In genomic region chr8:3237319-3237718, GRCm38 (mm10) we compare ENCODE assay signal across 13 mouse cellular contexts. TPM values are rescaled to one million over a fixed set of nuclear protein-coding genes. Genes with fewer than 3 reads are reported as not detected.
A peak's percentile ranks its signal among the peaks of the same experiment; 100 is the strongest.
DNase-seq lines count a peak whose midpoint lies in the region; ATAC-seq and TF ChIP-seq lines count a peak whose summit lies in the region.
"Had no signal": no experiment of that assay in that cellular context is flagged by ENCODE, and none has a peak within 500 bp of the region (broad histone marks: within the 10 kb centered on the region; RNA-seq: fewer than 3 reads in every experiment).

No protein-coding gene starts in this region.

- no peak overlapping the region; the same call in 1 of the 2 replicates for H3K27ac ChIP-seq in liver, adult 2 months (replicated peaks; ENCODE audit: insufficient read depth, low read depth, low read length)
- H3K27ac ChIP-seq in heart, postnatal 0 days (ENCODE audit: low read depth) = peak overlapping the region; percentile 91
- no peak overlapping the region for H3K27ac ChIP-seq in intestine, postnatal 0 days (ENCODE audit: low read depth, low read length)
- H3K27ac ChIP-seq: hindbrain, postnatal 0 days; macrophage had no signal

- no peak overlapping the region for H3K4me3 ChIP-seq in liver, adult 2 months (ENCODE audit: insufficient read depth, low read depth, low read length)
- no peak overlapping the region for H3K4me3 ChIP-seq in heart, postnatal 0 days (ENCODE audit: low read depth, low read length)
- H3K4me3 ChIP-seq in intestine, postnatal 0 days (ENCODE audit: low read depth, low read length) = no peak overlapping the region

- TF ChIP-seq EP300 in heart, postnatal 0 days (IDR thresholded peaks at IDR 0.05; ENCODE audit: low read depth) = peak; percentile 76

- WGBS in liver, adult 2 months = 29% methylated on average over 5 of the region's 5 CpGs
- WGBS in heart, postnatal 0 days = 18% methylated on average over 5 of the region's 5 CpGs
- 48% methylated on average over 5 of the region's 5 CpGs for WGBS in intestine, postnatal 0 days

- no peak overlapping the region for H3K9ac ChIP-seq in liver, adult 2 months (ENCODE audit: low read depth, low read length)
- 0 out of 2 replicates have a peak overlapping the region, but pooled peaks have one; percentile 2 for H3K9ac ChIP-seq in heart, postnatal 0 days (replicated peaks; ENCODE audit: low read depth, low read length)
- H3K9ac ChIP-seq in intestine, postnatal 0 days (ENCODE audit: low read depth, low read length) = no peak overlapping the region

- H3K4me1 ChIP-seq in liver, adult 2 months (ENCODE audit: control insufficient read depth, insufficient read depth, low read length) = peaks cover 57% of the 10 kb centered on the region
- peaks cover 48% of the 10 kb centered on the region for H3K4me1 ChIP-seq in heart, postnatal 0 days (ENCODE audit: control insufficient read depth, insufficient read depth)
- H3K4me1 ChIP-seq in intestine, postnatal 0 days (replicated peaks; ENCODE audit: control insufficient read depth, insufficient read depth, low read length) = 0 out of 2 replicates have a peak, but pooled peaks cover 4% of the 10 kb centered on the region

- DNase-seq in liver, adult 2 months (ENCODE audit: extremely low read depth, low read depth, low spot score) = peak; percentile 63
- DNase-seq in liver (no peak), adipocyte (ENCODE audit: low spot score) (peak; percentile 83)
- peak; percentile 72 for DNase-seq in gastrocnemius, postnatal 25 days
- DNase-seq in heart, postnatal 0 days (ENCODE audit: low spot score) = peak; percentile 71
- DNase-seq in cerebellum, postnatal 4 days (ENCODE audit: low spot score in 2 of 2) = no peak
- DNase-seq in kidney, adult 18-20 months = no peak
- DNase-seq: left cerebral cortex, postnatal 4 days; thymus, postnatal 36 days had no signal

- no peak for TF ChIP-seq POLR2A in liver, adult 2 months (IDR thresholded peaks at IDR 0.05; ENCODE audit: extremely low read depth, insufficient read depth, low read length)

- H3K4me2 ChIP-seq in heart, postnatal 0 days (ENCODE audit: low read depth, low read length) = 0 out of 2 replicates have a peak overlapping the region, but pooled peaks have one; percentile 11
- H3K4me2 ChIP-seq in intestine, postnatal 0 days (replicated peaks; ENCODE audit: low read depth) = no peak overlapping the region

- H3K9me3 ChIP-seq in heart, postnatal 0 days (replicated peaks; ENCODE audit: control insufficient read depth, low read length) = no peaks in the 10 kb centered on the region
- no peaks in the 10 kb centered on the region for H3K9me3 ChIP-seq in intestine, postnatal 0 days (ENCODE audit: control insufficient read depth)

- no peaks in the 10 kb centered on the region for H3K36me3 ChIP-seq in liver, adult 2 months (ENCODE audit: control insufficient read depth, insufficient read depth, low read length)
- 0 out of 2 replicates have a peak, but pooled peaks cover 3% of the 10 kb centered on the region for H3K36me3 ChIP-seq in heart, postnatal 0 days (replicated peaks; ENCODE audit: control insufficient read depth, insufficient read depth, low read length)
- no peaks in the 10 kb centered on the region for H3K36me3 ChIP-seq in intestine, postnatal 0 days (ENCODE audit: control insufficient read depth, insufficient read depth)

- peaks cover 41% of the 10 kb centered on the region for H3K79me2 ChIP-seq in liver, adult 2 months (ENCODE audit: control insufficient read depth, insufficient read depth, low read length)

- H3K27me3 ChIP-seq in liver, adult 2 months (ENCODE audit: control insufficient read depth, insufficient read depth, low read length) = no peaks in the 10 kb centered on the region
- H3K27me3 ChIP-seq in heart, postnatal 0 days (ENCODE audit: control insufficient read depth, insufficient read depth, low read length) = no peaks in the 10 kb centered on the region
- no peaks in the 10 kb centered on the region for H3K27me3 ChIP-seq in intestine, postnatal 0 days (replicated peaks; ENCODE audit: control insufficient read depth, insufficient read depth, low read length)
- H3K27me3 ChIP-seq: CH12.LX had no signal

- peak; percentile 91 for ATAC-seq in heart, postnatal 0 days (ENCODE audit: insufficient read depth, low read depth)
- no peak for ATAC-seq in intestine, postnatal 0 days
- ATAC-seq: hindbrain, postnatal 0 days had no signal

- TF ChIP-seq CTCF in liver, adult 2 months (IDR thresholded peaks at IDR 0.05; ENCODE audit: low read depth, low read length) = no peak
- no peak for TF ChIP-seq CTCF in heart, postnatal 0 days (IDR thresholded peaks at IDR 0.05; ENCODE audit: low read depth)
- TF ChIP-seq CTCF in intestine, postnatal 0 days (IDR thresholded peaks at IDR 0.05; ENCODE audit: low read depth) = no peak

RNA-seq across cellular contexts. Expression of gene Insr, which starts 42.1 kb away (rescaled TPM):
- 70.0 and 89.0 TPM in 2 replicates for total RNA-seq in liver, adult 2 months (2014; rRNA removed)
- polyA plus RNA-seq in liver, adult 2 months (2012; rRNA removed) = 28.5 and 30.3 TPM in 2 replicates
- total RNA-seq in gastrocnemius, postnatal 25 days (2021) = 10 to 100 TPM; 51.6 to 55.8 TPM
- 82.7 and 125 TPM in 2 replicates for total RNA-seq in heart, postnatal 0 days (2014; rRNA removed; ENCODE audit: low replicate concordance)
- 50.2 and 51.4 TPM in 2 replicates for polyA plus RNA-seq in heart, postnatal 0 days (2015; fragmentation: Nextera tagmentation; extraction: Ambion mirVana)
- polyA plus RNA-seq in intestine, postnatal 0 days (2015; fragmentation: Nextera tagmentation; extraction: Ambion mirVana) = 20.7 and 21.3 TPM in 2 replicates

Comparison
In these comparisons a context has a peak if more than half of its experiments do, and no peak if none do; other contexts are left out.
1. DNase-seq: peak in liver, adult 2 months (single experiment), adipocyte (single experiment), gastrocnemius, postnatal 25 days (single experiment) and heart, postnatal 0 days (single experiment); none in liver (single experiment), cerebellum, postnatal 4 days (0 of 2) and kidney, adult 18-20 months (single experiment).